Mouse (Mus musculus) heart, postnatal 36 days (tissue): Measurements from ENCODE around the gene Wfdc15a. TPM values are rescaled to one million over a fixed set of nuclear protein-coding genes. Genes with fewer than 3 reads are reported as not detected.
"Not testable (repeated sequence)": the region's sequence is repeated elsewhere in the genome, so short reads cannot be mapped to it uniquely, and the experiment has no call there.

Source experiments
- DNase-seq, 2 experiments: peaks; one replicate each; pipeline ENCODE4 v3.0.0; 2021 to 2022
- intact Hi-C: fragments of 180-260 bp; cut with DNase I; formaldehyde crosslinking; loops from one replicate; pipeline ENCODE4 v1.15.1; 2025
- total RNA-seq, 2 experiments: library from RNA; stranded (reverse); gene quantifications; 2 replicates each; pipeline ENCODE4 v1.2.3; 2021

Wfdc15a gene
- total RNA-seq, result not detected

- no peak for DNase-seq
- intact Hi-C loops, result no loop called here
Measured at GRCm38 (mm10) chr2:164199626-164200327, at the start of gene Wfdc15a. Gene Wfdc15a, minus strand, starts transcription at chr2:164200130.

- DNase-seq, result no peak
- intact Hi-C loops, result no loop called here
Measured at GRCm38 (mm10) chr2:164238366-164238765, 38.4 kb upstream of the Wfdc15a start, which contains the start of gene Svs2. Gene Svs2, minus strand, starts transcription at chr2:164238466.

GRCm38 (mm10) chr2:164232671-164233070 lies 32.7 kb upstream of the Wfdc15a start:
- intact Hi-C loops, result no loop called here

GRCm38 (mm10) chr2:164228361-164229070 lies 28.6 kb upstream of the Wfdc15a start:
- intact Hi-C loops, result no loop called here
- no peak for DNase-seq

More at GRCm38 (mm10) chr2:164232671-164233070, 32.7 kb upstream of the Wfdc15a start:
- DNase-seq, result no peak

GRCm38 (mm10) chr2:164221522-164221921 lies 21.6 kb upstream of the Wfdc15a start, which contains the start of gene Wfdc15b:
Gene Wfdc15b, minus strand, starts transcription at chr2:164221660.
- intact Hi-C loops, result no loop called here

GRCm38 (mm10) chr2:164219295-164219694 lies 19.4 kb upstream of the Wfdc15a start:
- intact Hi-C loops, result no loop called here
- no peak for DNase-seq

More at GRCm38 (mm10) chr2:164221522-164221921, 21.6 kb upstream of the Wfdc15a start, which contains the start of gene Wfdc15b:
- no peak for DNase-seq

- DNase-seq, result no peak
- intact Hi-C loops, result no loop called here
Measured at GRCm38 (mm10) chr2:164212711-164213110, 12.8 kb upstream of the Wfdc15a start.

- intact Hi-C loops, result no loop called here
- DNase-seq, result no peak
Measured at GRCm38 (mm10) chr2:164210892-164211291, 11.0 kb upstream of the Wfdc15a start.

GRCm38 (mm10) chr2:164206676-164207075 lies 6.7 kb upstream of the Wfdc15a start:
- intact Hi-C loops, result no loop called here
- DNase-seq, result no peak

GRCm38 (mm10) chr2:164206011-164206410 lies 6.1 kb upstream of the Wfdc15a start:
- DNase-seq, intact Hi-C loops: not testable (repeated sequence)

GRCm38 (mm10) chr2:164196700-164196990 lies 3.3 kb downstream of the Wfdc15a start:
- no peak for DNase-seq

GRCm38 (mm10) chr2:164195971-164196699 lies 3.8 kb downstream of the Wfdc15a start:
- DNase-seq, result no peak
- intact Hi-C loops, result no loop called here

More at GRCm38 (mm10) chr2:164196700-164196990, 3.3 kb downstream of the Wfdc15a start:
- intact Hi-C loops, result no loop called here

- intact Hi-C loops, result no loop called here
- no peak for DNase-seq
Measured at GRCm38 (mm10) chr2:164194959-164195630, 4.8 kb downstream of the Wfdc15a start.

- no peak for DNase-seq
- intact Hi-C loops, result no loop called here
Measured at GRCm38 (mm10) chr2:164192279-164192678, 7.7 kb downstream of the Wfdc15a start.

GRCm38 (mm10) chr2:164190576-164190975 lies 9.4 kb downstream of the Wfdc15a start, which contains the start of gene Wfdc12:
Gene Wfdc12, minus strand, starts transcription at chr2:164190608.
- DNase-seq, result no peak
- intact Hi-C loops, result no loop called here

GRCm38 (mm10) chr2:164188722-164189121 lies 11.2 kb downstream of the Wfdc15a start:
- no peak for DNase-seq
- intact Hi-C loops, result no loop called here

- intact Hi-C loops, result loop anchor here (5.0 kb wide), 1 partner anchor 82 kb away; no protein-coding TSS in a partner anchor
- DNase-seq, result no peak
Measured at GRCm38 (mm10) chr2:164184145-164184719, 15.7 kb downstream of the Wfdc15a start.

GRCm38 (mm10) chr2:164183340-164183739 lies 16.6 kb downstream of the Wfdc15a start:
- intact Hi-C loops, result loop anchor here (5.0 kb wide), 1 partner anchor 81 kb away; no protein-coding TSS in a partner anchor
- DNase-seq, result no peak

GRCm38 (mm10) chr2:164182692-164183255 lies 17.2 kb downstream of the Wfdc15a start, which contains the start of gene Wfdc5:
Gene Wfdc5, minus strand, starts transcription at chr2:164182742.
- DNase-seq, result no peak
- intact Hi-C loops, result loop anchor here (5.0 kb wide), 1 partner anchor 80 kb away; no protein-coding TSS in a partner anchor
